Mouse (Mus musculus) liver, embryonic 12.5 days (tissue): Measurements from ENCODE around the gene Gm10964. TPM values are rescaled to one million over a fixed set of nuclear protein-coding genes. Genes with fewer than 3 reads are reported as not detected.

Experiments
- ATAC-seq: fragments of 200-750 bp; cut with Nextera tagmentation; 2 replicates; pipeline ENCODE4 v1.8.0; 2017; ENCODE audit warnings: moderate number of reproducible peaks, mild to moderate bottlenecking, moderate library complexity
- H3K27ac ChIP-seq: fragments of 300-500 bp; sonication (generic); 2 replicates; pipeline ENCODE4 v1.5.1; 2016; ENCODE audit warnings: mild to moderate bottlenecking
- H3K27me3 ChIP-seq: fragments of 300-500 bp; sonication (generic); replicated peaks from 2 replicates; pipeline ENCODE4 v1.6.1; 2016; ENCODE audit warnings: mild to moderate bottlenecking, moderate library complexity
- H3K36me3 ChIP-seq: fragments of 300-500 bp; sonication (generic); 2 replicates; pipeline ENCODE4 v1.6.1; 2016; ENCODE audit warnings: mild to moderate bottlenecking, moderate library complexity
- H3K4me1 ChIP-seq: fragments of 300-500 bp; sonication (generic); 2 replicates; pipeline ENCODE4 v1.6.1; 2016
- H3K4me2 ChIP-seq: fragments of 300-500 bp; sonication (generic); 2 replicates; pipeline ENCODE4 v1.6.1; 2016; ENCODE audit warnings: mild to moderate bottlenecking, moderate library complexity
- H3K4me3 ChIP-seq: fragments of 300-500 bp; sonication (generic); 2 replicates; pipeline ENCODE4 v1.5.1; 2016; ENCODE audit warnings: mild to moderate bottlenecking, moderate library complexity
- H3K9ac ChIP-seq: fragments of 300-500 bp; sonication (generic); 2 replicates; pipeline ENCODE4 v1.6.1; 2016; ENCODE audit warnings: mild to moderate bottlenecking, moderate library complexity
- H3K9me3 ChIP-seq: fragments of 300-500 bp; sonication (generic); replicated peaks from 2 replicates; pipeline ENCODE4 v1.6.1; 2016; ENCODE audit warnings: mild to moderate bottlenecking, moderate library complexity
- WGBS: fragments of 180-500 bp; shearing (Covaris S2); methylation state at CpG from one replicate; pipeline ENCODE4 v1.1.7; 2016; ENCODE audit not compliant: insufficient replicate concordance; 5-methylcytosine and 5-hydroxymethylcytosine counted together
- polyA plus RNA-seq: library from polyadenylated mRNA; unstranded; fragments of >200 nt; fragmentation: Nextera tagmentation; extraction: Ambion mirVana; gene quantifications from 2 replicates; pipeline ENCODE4 v1.2.1, GENCODE M21; 2016

Gm10964 gene
- polyA plus RNA-seq, 1 experiment from 2014 or later: not detected

DNA sequence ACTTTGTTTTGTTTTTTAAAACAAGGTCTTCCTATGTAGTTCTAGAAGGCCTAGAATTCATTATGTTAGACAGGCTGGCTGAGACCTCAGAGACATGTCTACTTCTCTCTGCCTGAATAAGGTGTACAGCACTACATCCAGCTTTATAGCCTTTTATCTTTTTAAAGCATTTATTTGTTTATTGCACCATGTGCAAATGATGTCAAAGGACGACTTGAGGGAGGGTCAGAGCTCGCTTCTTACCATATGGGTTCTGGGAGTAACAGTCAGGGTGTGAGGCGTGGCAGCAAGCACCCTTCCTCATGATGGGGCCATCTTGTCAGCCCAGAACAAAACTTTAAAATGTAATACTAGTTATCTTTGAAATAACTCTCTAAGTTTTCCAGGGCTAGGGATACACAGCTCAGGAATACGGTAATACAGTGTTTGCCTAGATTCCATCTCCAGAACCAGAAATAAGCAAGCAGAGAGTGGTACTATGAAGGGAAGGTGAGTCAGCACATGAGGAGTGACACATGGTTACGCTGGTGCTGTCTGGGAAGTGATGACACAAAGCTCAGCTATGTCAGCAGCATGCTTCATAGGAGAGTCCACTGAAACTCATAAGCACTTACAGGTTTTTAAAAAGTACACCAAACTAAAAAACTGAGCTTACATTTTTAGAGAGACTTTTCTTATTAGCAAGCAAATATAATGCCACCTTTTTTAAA, 20.2 kb downstream of the Gm10964 start:
- H3K36me3 ChIP-seq: peaks cover 98% of the 10 kb centered on the region

DNA sequence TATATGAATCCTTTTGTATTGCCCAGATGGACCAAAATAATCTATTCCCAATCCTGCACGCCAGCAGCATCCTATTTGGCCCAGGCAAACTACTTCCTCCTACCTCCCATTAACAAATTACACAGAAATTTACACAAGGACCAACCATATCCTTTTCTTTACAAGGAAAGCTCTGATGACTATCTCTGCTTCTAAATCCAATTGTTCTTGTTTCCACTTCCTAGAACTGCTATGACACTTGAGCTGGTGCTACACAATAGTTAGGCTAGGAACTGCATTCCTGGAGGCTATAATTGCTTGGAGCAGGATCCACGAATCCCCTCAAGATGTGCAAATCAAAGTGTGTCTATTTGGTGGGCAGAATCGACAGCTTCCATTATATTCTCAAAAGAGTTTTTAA, 27.6 kb downstream of the Gm10964 start:
- WGBS: 82% methylated on average over 3 of the region's 3 CpGs

More for the DNA sequence above, 20.2 kb downstream of the Gm10964 start:
- Histone ChIP-seq H3K9ac (no peak overlapping the region), H3K27ac (no peak overlapping the region), H3K4me2 (no peak overlapping the region), H3K27me3 (no peaks in the 10 kb centered on the region), H3K4me1 (peaks cover 18% of the 10 kb centered on the region; the same call in 1 of the 2 replicates), H3K9me3 (no peaks in the 10 kb centered on the region), H3K4me3 (no peak overlapping the region)
- ATAC-seq: no peak
- 80% methylated on average over 5 of the region's 5 CpGs for WGBS

DNA sequence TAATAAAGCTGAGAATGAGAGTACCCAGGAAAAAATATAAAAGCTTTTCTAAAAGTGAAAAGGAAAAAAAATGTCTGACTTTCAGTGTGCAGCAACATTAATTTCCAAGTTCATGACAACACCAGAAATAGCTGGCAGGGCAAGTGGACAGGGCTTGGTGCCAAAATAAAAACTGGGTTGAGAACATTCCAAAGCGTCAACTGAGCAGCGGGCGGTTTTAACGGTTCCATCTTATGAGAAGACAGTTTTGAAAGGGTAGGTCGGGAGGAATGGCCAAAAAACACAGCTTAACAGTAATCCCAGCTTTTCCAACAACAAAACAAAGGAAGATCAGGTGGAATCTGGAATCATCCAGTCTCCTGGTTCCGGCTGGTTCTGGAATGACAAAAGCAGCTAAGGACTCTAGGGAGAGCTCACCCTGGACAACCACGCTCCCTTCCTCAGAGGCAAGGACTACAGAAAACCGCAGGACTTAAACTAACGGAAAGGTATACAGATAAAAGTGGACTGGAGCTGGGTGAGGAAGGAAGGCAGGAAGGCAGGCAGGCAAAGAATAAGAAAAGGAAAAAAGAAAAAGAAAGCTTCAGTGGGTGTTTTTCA, 32.5 kb downstream of the Gm10964 start:
- 82% methylated on average over 9 of the region's 9 CpGs for whole genome bisulfite sequencing
- H3K9ac ChIP-seq: no peak overlapping the region
- no peaks in the 10 kb centered on the region for H3K27me3 ChIP-seq
- ATAC-seq: no peak
- no peak overlapping the region for H3K4me2 ChIP-seq
- H3K36me3 ChIP-seq: peaks cover 93% of the 10 kb centered on the region
- H3K4me3 ChIP-seq: no peak overlapping the region
- no peaks in the 10 kb centered on the region for H3K9me3 ChIP-seq
- H3K4me1 ChIP-seq: peaks cover 10% of the 10 kb centered on the region; the same call in 1 of the 2 replicates
- H3K27ac ChIP-seq: no peak overlapping the region

More for the DNA sequence above, 27.6 kb downstream of the Gm10964 start:
- H3K27me3 ChIP-seq: no peaks in the 10 kb centered on the region
- peaks cover 94% of the 10 kb centered on the region for H3K36me3 ChIP-seq
- no peak for ATAC-seq
- no peaks in the 10 kb centered on the region for H3K9me3 ChIP-seq
- no peak overlapping the region for H3K27ac ChIP-seq
- H3K4me2 ChIP-seq: no peak overlapping the region
- no peak overlapping the region for H3K4me3 ChIP-seq
- H3K9ac ChIP-seq: no peak overlapping the region
- H3K4me1 ChIP-seq: no peaks in the 10 kb centered on the region; the same call in 1 of the 2 replicates

DNA sequence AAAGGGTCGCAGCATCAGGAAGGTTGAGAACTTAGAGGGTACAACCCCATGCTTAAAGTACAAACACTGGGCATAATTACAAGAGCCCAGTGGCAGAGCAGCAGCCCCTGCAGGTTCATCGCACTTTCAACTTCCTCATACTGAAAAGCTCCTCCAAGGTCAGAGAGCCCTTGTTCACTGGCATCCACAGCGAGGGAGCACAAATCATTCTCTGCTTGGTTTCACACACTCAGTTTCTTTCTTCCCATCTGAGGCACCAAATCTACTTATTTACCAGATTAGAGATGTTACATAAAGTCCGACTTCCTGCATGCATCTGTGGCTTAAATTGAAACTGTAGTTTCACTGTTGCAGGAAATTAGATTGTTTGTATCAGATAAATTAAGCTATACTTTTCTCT, 33.7 kb downstream of the Gm10964 start:
- H3K27me3 ChIP-seq: no peaks in the 10 kb centered on the region
- H3K36me3 ChIP-seq: peaks cover 95% of the 10 kb centered on the region
- H3K9ac ChIP-seq: no peak overlapping the region
- no peaks in the 10 kb centered on the region for H3K9me3 ChIP-seq
- WGBS: 69% methylated on average over 4 of the region's 4 CpGs
- ATAC-seq: no peak
- no peak overlapping the region for H3K4me2 ChIP-seq
- H3K4me3 ChIP-seq: no peak overlapping the region
- H3K27ac ChIP-seq: no peak overlapping the region
- peaks cover 10% of the 10 kb centered on the region; the same call in 1 of the 2 replicates for H3K4me1 ChIP-seq

DNA sequence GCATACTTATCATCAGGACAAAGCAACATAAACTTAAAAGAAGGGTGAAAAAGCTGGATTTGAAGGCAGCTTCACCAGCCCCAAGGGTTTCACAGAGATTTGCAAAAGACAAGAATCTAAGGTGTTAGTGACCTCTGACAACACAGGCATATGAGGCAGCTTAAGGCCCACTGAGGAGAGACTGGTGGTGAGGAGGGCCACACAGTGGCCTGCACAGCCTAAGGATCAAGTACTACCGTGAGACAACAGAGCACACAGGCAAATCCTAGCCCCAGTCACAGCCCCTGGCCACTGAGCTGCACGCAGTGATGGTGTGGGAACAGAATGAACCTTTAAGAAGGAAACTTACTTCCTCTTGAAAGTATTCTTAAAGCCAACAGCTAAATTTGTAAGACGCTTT, 34.3 kb downstream of the Gm10964 start:
- ATAC-seq: no peak
- no peak overlapping the region for H3K4me2 ChIP-seq
- H3K36me3 ChIP-seq: peaks cover 95% of the 10 kb centered on the region
- H3K27me3 ChIP-seq: no peaks in the 10 kb centered on the region
- H3K9ac ChIP-seq: no peak overlapping the region
- no peaks in the 10 kb centered on the region for H3K9me3 ChIP-seq
- 78% methylated on average over 3 of the region's 3 CpGs for WGBS
- H3K27ac ChIP-seq: 0 out of 2 replicates have a peak overlapping the region, but pooled peaks have one; percentile 10
- no peak overlapping the region for H3K4me3 ChIP-seq
- H3K4me1 ChIP-seq: peaks cover 11% of the 10 kb centered on the region; the same call in 1 of the 2 replicates

DNA sequence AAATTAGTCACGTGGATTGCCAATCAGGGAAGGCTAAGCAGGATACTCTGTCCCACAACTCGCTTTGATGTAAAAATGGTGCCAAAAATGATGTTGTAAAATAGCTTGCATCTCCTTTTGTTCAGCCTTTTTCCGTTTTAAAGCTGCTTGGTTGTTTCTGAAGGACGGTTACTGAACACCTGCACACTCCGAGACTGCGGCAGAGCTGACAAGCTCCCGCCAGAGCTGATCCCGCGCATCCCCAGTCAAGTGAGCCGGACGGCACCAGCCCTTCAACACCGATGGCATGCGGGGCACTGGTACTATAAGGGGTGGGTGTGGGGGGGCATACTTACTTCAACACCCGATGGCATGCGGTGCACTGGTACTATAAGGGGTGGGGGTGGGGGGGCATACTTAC, 34.8 kb downstream of the Gm10964 start:
- H3K4me2 ChIP-seq: no peak overlapping the region
- no peaks in the 10 kb centered on the region for H3K27me3 ChIP-seq
- H3K27ac ChIP-seq: no peak overlapping the region
- no peak overlapping the region for H3K9ac ChIP-seq
- WGBS: 88% methylated on average over 15 of the region's 15 CpGs
- H3K4me3 ChIP-seq: no peak overlapping the region
- peaks cover 14% of the 10 kb centered on the region for H3K4me1 ChIP-seq
- H3K9me3 ChIP-seq: no peaks in the 10 kb centered on the region
- no peak for ATAC-seq
- H3K36me3 ChIP-seq: peaks cover 93% of the 10 kb centered on the region

DNA sequence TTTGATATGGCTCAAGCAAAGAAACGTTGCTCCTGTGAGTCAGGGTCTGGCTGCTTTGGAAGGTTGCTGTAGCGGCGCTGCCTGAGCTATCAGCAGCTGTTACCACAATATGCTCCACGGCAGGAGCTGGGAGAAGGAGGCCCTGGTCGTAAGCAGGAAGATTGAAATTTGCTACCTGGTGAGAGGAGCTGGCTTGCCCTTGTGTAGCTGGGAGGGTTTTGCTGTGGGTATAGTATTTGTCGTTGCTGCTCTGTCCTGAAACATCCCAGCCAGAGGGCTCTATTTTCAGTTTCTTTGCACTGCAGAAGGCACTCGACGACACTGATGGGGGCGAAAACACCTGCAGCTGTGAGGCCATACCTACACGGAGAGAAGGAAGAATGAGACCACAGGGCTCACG, 38.8 kb downstream of the Gm10964 start:
- peaks cover 53% of the 10 kb centered on the region for H3K36me3 ChIP-seq
- H3K4me1 ChIP-seq: peaks cover 45% of the 10 kb centered on the region
- H3K4me3 ChIP-seq: no peak overlapping the region
- H3K27me3 ChIP-seq: no peaks in the 10 kb centered on the region
- no peak overlapping the region for H3K4me2 ChIP-seq
- no peak overlapping the region for H3K9ac ChIP-seq
- no peak overlapping the region for H3K27ac ChIP-seq
- no peaks in the 10 kb centered on the region for H3K9me3 ChIP-seq
- WGBS: 80% methylated on average over 11 of the region's 11 CpGs
- ATAC-seq: no peak

DNA sequence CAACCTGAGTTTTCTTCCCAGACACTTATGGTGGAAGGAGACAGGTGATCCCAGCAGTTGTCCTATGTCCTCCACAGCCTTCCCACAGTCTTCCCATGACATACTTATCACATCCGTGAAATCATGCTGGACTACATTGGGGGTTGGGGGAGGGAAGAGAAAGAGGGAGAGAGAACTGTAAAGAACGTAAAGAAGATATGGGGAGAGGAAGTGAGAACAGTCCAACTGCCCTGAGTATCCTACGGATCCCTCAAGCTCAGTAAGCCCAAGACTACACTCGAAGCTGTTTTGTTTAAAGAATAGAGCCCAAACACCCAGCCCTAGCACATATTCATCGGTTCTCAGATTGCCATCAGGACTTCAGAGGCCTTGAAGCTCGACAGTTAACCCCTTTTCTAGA, 39.5 kb downstream of the Gm10964 start:
- H3K4me3 ChIP-seq: no peak overlapping the region
- WGBS: 66% methylated on average over 6 of the region's 6 CpGs
- peaks cover 46% of the 10 kb centered on the region for H3K36me3 ChIP-seq
- ATAC-seq: no peak
- peaks cover 47% of the 10 kb centered on the region for H3K4me1 ChIP-seq
- H3K4me2 ChIP-seq: no peak overlapping the region
- H3K27me3 ChIP-seq: no peaks in the 10 kb centered on the region
- no peak overlapping the region for H3K27ac ChIP-seq
- H3K9me3 ChIP-seq: no peaks in the 10 kb centered on the region
- no peak overlapping the region for H3K9ac ChIP-seq

DNA sequence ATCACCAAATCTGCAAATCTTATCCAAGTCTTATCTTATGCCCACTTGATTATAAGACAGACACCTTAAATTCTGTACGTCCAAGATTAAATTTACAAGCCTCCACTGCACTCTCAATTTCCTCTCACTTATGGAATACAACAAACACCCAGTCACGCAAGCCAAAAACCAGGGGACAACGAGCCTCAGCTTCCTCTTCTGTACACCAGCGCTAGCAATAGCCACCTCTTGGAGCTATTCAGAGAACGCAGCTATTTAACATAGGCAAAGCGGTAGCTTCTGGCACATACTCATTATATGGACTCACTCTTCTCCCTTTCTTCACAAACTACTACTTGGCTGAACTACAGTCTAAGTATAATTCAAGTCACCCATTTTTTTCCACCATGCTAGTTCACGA, 40.0 kb downstream of the Gm10964 start:
- Histone ChIP-seq H3K27ac (no peak overlapping the region), H3K9me3 (no peaks in the 10 kb centered on the region), H3K9ac (no peak overlapping the region), H3K4me2 (no peak overlapping the region), H3K4me1 (peaks cover 52% of the 10 kb centered on the region), H3K4me3 (no peak overlapping the region), H3K36me3 (peaks cover 46% of the 10 kb centered on the region), H3K27me3 (no peaks in the 10 kb centered on the region)
- no peak for ATAC-seq
- 60% methylated on average over 7 of the region's 7 CpGs for WGBS

DNA sequence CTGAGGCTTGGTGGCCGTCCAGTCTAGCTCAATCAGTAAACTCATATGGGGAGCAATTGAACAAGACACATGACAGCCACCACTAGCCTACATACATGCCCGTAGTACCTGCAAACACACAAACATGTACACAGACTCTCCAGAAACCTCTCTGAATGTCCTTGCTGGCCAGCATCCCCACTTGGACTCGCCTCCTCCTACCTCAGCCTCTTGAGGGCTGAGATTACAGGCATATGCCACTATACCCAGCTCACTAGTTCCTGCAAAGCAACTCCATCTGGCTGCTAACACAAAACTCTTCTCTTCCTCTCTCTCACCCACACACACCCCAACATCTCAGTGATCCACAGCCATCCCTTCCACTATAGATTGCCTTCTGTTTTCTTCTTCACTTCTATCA, 41.1 kb downstream of the Gm10964 start:
- Histone ChIP-seq H3K9ac (no peak overlapping the region), H3K27ac (no peak overlapping the region), H3K4me2 (no peak overlapping the region), H3K27me3 (no peaks in the 10 kb centered on the region), H3K36me3 (peaks cover 43% of the 10 kb centered on the region), H3K4me1 (peaks cover 63% of the 10 kb centered on the region), H3K9me3 (no peaks in the 10 kb centered on the region), H3K4me3 (no peak overlapping the region)
- no peak for ATAC-seq
- 79% methylated on average over 3 of the region's 3 CpGs for whole genome bisulfite sequencing

DNA sequence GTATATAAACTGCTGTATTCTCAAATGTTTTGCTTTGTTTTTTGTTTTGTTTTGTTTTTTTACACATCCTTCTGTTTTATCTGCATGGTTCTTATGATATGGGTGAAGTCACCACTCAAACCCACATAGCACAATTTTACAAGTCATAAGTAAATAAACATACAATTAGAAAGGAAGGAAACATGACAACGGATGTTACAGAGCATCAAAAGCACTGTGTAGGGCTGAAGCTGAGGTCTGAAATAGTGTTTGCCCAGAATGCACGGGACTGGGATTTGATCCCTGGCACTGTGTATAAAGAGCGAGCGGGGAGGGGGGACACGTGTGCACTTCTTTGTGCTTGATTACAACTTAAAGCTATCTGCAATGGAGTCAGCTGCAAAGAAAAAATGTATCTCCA, 41.6 kb downstream of the Gm10964 start:
- peaks cover 38% of the 10 kb centered on the region for H3K36me3 ChIP-seq
- 81% methylated on average over 5 of the region's 5 CpGs for WGBS
- H3K4me3 ChIP-seq: no peak overlapping the region
- no peak overlapping the region for H3K9ac ChIP-seq
- no peak overlapping the region for H3K4me2 ChIP-seq
- peaks cover 68% of the 10 kb centered on the region for H3K4me1 ChIP-seq
- no peak for ATAC-seq
- H3K27me3 ChIP-seq: no peaks in the 10 kb centered on the region
- H3K27ac ChIP-seq: no peak overlapping the region
- no peaks in the 10 kb centered on the region for H3K9me3 ChIP-seq

DNA sequence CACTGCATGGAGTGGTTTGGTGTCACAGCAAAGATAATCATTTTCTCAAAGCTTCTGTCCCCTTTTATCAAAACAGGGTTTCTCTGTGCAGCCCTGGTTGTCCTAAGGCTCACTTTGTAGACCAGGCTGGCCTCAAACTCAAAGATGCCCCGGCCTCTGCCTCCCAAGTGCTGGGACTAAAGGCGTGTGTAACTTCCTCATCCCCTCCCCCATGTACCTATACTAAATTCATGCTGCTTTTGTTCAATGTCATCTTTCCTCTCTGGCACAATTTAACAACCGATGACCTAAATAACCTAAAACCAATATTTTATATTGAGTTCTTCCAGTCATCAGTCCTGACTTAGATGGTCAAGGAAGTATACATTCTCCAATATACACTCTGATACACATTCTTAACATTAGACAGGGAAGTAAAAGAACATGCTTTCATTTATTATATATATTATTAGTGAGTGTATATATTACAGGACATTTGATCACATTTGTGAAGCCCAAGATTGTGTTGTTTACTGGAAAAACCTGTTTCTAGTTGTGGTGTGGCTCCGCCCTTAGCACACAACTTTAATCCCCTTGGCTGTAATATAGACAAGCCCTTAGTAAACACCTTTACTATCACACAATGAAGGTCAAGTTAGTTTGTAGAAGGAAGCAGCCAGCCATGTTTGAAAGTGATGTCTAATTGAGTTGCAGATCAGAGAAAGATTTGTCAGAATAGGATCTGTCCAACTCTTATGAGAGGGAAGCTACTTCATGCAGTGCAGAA, 43.9 kb downstream of the Gm10964 start:
- Histone ChIP-seq H3K36me3 (peaks cover 28% of the 10 kb centered on the region), H3K4me1 (peaks cover 90% of the 10 kb centered on the region), H3K4me3 (no peak overlapping the region), H3K4me2 (peak overlapping the region; percentile 15; the same call in 1 of the 2 replicates), H3K9me3 (no peaks in the 10 kb centered on the region), H3K27me3 (no peaks in the 10 kb centered on the region), H3K27ac (0 out of 2 replicates have a peak overlapping the region, but pooled peaks have one; percentile 6), H3K9ac (0 out of 2 replicates have a peak overlapping the region, but pooled peaks have one; percentile 20)
- 52% methylated on average over 4 of the region's 4 CpGs for WGBS
- no peak for ATAC-seq
